Mouse (Mus musculus) left cerebral cortex, postnatal 4 days (tissue): ENCODE measurements around the gene Reps2. TPM values are rescaled to one million over a fixed set of nuclear protein-coding genes. Genes with fewer than 3 reads are reported as not detected.
A peak's percentile ranks its signal among the peaks of the same experiment; 100 is the strongest.

Experiments
- DNase-seq: peaks from one replicate; pipeline ENCODE4 v3.0.0-alpha.2; 2022
- intact Hi-C: fragments of 180-260 bp; cut with DNase I; formaldehyde crosslinking; loops from one replicate; pipeline ENCODE4 v1.15.1; 2025
- total RNA-seq, 2 experiments: library from RNA; stranded (reverse); gene quantifications; 2 replicates each; pipeline ENCODE4 v1.2.3; 2021

Reps2 gene
- total RNA-seq, result 10 to 100 TPM; 65.3 to 69.9 TPM

DNA sequence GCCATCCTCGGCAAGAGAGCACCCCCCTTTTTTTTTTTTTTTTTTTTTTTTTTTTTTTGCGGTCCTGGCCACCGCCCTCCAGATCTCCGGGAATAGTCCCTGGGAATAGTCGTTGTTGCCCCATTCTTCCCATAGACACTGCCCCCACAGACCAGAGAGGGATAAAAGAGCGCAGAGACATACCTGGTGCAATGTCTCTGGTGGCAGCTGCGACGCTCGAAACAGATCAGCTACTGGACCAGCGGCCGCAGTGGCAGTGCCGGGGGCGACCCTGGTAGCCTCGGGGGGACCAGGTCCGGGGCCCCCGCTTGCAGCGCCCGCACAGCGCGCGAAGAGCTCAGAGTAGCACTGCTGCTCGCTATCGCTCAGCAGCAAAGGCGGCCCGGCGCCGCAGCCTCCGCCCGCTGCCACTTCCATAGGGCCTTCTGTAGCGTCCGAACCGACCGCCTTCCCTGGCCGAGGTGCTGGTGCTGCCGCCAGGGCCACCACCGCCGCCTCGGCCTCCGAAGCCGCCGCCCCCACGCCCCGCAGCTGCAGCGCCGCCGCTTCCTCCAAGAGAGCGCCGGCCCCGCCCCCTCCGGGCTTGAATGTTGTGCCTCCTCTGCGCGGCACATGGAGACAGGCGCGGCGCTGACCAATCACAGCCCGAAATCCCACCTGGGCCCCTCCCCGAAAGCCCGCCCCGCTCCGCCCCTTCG is at the start of gene Reps2:
Gene Reps2, minus strand, starts transcription at position 559 of the 698 bp plus-strand sequence.
- intact Hi-C loops, result no loop called here

DNA sequence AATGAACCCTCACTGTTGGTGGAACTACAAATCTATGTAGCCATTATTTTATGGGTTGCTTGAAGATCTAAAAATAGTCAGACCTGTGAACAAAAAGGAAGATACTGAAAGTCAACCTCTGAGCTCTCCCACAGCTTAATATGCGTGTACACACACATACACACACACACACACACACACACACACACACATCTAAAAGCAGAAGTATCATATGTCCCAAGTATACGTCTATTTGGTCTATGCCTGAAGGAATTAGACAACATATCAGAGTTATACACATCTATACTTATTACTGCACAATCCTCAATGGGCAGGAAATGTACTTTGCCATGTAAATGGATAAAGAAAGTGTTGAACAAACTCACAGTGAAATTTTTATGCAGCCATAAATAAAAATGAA is 47.8 kb upstream of the Reps2 start:
- intact Hi-C loops, result no loop called here
- no peak for DNase-seq

More for the DNA sequence above, at the start of gene Reps2:
- peak; percentile 80 for DNase-seq

- intact Hi-C loops, result no loop called here
- DNase-seq, result no peak
These were observed 41.9 kb upstream of the Reps2 start for GRCm38 (mm10) chrX:162685394-162685793.

- intact Hi-C loops, result no loop called here
These were observed 36.1 kb upstream of the Reps2 start for GRCm38 (mm10) chrX:162679506-162679905.

DNA sequence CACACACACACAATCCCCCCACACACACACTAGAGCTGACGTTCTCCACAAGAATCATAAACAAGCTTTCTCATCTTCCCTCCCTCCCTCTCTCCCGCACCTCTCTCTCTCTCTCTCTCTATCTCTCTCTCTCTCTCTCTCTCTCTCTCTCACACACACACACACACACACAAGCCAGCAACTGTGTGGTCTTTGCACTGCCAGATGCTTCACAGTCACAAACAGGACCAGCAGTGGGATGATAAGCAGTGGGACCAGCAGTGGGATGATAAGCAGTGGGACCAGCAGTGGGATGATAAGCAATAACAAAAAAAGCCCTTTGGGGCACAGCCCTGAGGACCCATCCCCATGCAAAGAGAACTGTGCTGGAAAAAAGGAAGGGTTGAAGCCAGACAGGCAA is 35.4 kb upstream of the Reps2 start:
- intact Hi-C loops, result no loop called here
- DNase-seq, result no peak

More at GRCm38 (mm10) chrX:162679506-162679905, 36.1 kb upstream of the Reps2 start:
- DNase-seq, result no peak

DNA sequence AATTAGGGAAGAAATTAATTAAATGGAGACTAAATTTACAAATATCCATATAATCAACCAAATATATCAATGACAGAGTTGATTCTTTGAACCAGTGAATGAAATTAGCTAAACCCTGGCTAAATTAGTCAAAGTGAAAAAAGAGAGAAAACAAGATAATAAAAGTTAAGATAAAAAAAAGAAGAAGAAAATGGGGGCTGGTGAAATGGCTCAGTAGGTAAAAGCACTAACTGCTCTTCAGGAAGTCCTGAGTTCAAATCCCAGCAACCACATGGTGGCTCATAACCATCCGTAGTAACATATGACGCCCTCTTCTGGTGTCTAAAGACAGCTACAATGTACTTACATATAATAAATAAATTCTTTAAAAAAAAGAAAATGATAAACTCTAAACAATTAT is 22.7 kb upstream of the Reps2 start:
- intact Hi-C loops, result no loop called here
- DNase-seq, result no peak

- DNase-seq, result no peak
- intact Hi-C loops, result no loop called here
These were observed 16.7 kb upstream of the Reps2 start for GRCm38 (mm10) chrX:162660182-162660581.

GRCm38 (mm10) chrX:162653518-162653917 is 10.1 kb upstream of the Reps2 start:
- intact Hi-C loops, result no loop called here
- DNase-seq, result no peak

GRCm38 (mm10) chrX:162652445-162652844 is 9.0 kb upstream of the Reps2 start:
- intact Hi-C loops, result no loop called here

DNA sequence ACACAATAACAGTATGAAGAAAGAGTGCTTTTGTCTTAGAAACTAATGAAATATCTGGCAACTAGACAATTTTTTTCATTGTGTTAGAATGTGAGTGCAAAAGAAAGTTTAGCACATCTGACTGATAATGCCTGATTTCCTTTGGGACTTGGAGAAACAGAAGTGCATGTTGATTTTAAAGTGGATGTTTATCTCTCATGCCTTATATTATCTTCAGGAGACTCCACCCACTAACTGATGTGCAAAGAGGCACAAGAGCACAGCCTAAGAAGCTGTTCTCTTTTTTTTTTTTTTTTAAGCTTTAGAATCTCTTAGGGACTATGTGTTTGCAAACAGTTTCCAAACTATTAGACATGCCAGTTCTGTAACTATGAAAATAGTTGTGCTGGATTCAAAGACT is 7.7 kb upstream of the Reps2 start:
- DNase-seq, result no peak
- intact Hi-C loops, result no loop called here

More at GRCm38 (mm10) chrX:162652445-162652844, 9.0 kb upstream of the Reps2 start:
- no peak for DNase-seq

- intact Hi-C loops, result no loop called here
- no peak for DNase-seq
These were observed 292 bp upstream of the Reps2 start for GRCm38 (mm10) chrX:162643789-162644092.

DNA sequence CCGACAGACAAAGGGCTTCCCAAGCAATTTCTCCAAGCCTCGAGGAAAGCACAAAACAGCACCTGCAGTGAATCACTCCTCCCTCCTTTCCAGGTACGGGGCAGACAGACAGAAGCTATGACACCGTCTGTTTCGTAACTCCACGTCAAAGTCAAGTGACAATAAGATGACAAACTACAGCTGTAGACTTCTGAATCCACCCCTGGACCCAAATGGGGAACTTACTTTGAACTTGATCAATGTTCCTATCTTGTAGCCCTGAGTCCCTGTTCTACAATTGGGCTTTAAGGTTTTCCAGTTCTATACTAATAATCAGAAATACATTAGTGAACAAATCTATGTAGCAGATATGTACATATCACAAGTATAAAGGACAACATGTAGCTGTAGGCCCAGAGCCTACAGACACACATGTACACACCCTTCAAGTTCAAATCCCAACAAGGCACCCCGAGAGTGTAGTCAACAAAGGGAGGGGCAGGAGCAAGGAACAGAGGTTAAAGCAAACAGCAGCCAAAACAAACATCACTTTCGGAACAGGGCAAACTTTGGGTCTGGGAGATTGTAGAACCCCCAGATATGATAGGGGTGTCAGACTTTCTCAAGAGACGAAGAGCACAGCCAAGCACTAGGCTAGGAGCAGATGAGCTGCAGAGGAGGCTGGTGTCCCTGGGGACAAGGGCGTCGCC is 903 bp downstream of the Reps2 start:
- DNase-seq, result no peak
- intact Hi-C loops, result no loop called here

DNA sequence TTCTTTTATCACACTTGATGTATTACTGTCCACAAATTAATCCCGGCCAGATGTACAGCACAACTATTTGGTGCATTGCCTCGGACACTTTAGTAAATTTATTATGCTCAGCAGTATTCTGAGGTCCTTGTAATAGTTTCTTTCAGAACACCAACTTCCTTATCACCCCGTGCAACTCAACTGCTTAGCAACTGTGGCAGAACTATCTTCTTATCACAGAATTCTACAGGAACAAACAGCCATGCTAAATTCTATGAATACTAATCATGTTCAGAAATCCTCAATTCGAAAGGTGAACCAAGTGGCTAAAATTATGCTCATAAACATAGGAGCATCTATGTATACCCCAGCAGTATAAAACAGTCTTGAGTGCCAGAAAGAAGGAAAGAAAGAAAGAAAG is 1.7 kb downstream of the Reps2 start:
- DNase-seq, result no peak
- intact Hi-C loops, result no loop called here

GRCm38 (mm10) chrX:162635159-162635558 is 8.3 kb downstream of the Reps2 start:
- DNase-seq, result peak; percentile 0
- intact Hi-C loops, result no loop called here

DNA sequence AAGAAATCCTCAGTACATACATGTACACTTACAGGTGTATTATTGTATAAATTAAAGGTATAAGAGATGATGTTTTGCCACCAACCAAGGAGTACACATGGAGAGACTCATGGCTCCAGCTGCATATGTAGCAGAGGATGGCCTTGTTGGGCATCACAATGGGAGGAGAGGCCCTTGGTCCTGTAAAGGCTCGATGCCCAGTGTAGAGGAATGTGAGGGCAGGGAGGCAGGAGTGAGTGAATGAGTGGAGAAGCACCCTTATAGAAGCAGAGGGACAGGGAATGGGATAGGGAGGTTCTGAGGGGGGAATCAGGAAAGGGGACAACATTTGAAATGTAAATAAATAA is 21.4 kb downstream of the Reps2 start:
- intact Hi-C loops, result no loop called here

GRCm38 (mm10) chrX:162621194-162622090 is 22.0 kb downstream of the Reps2 start:
- DNase-seq, result no peak
- intact Hi-C loops, result no loop called here

More for the DNA sequence above, 21.4 kb downstream of the Reps2 start:
- no peak for DNase-seq

DNA sequence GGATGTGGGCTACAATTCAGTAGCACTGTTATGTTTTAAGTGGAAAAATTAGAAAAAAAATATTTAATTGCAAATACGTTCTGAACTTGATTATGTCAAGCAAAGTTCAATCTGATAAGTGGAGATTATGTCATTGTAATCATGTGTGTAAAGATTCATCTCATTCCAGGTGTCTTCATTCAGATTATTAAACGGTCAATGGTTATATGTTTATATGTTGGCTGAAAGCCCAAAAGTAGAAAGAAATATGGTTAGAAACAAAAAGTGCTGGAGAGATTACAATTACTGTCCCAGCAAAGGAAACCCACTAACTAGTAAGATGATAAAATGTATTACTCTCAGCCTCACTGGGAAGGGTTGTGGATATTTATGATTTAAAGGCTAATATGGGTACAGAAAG is 23.7 kb downstream of the Reps2 start:
- intact Hi-C loops, result no loop called here

GRCm38 (mm10) chrX:162618547-162618946 is 24.9 kb downstream of the Reps2 start:
- intact Hi-C loops, result no loop called here
- no peak for DNase-seq

More for the DNA sequence above, 23.7 kb downstream of the Reps2 start:
- no peak for DNase-seq

GRCm38 (mm10) chrX:162606113-162606512 is 37.3 kb downstream of the Reps2 start:
- intact Hi-C loops, result no loop called here
- no peak for DNase-seq

DNA sequence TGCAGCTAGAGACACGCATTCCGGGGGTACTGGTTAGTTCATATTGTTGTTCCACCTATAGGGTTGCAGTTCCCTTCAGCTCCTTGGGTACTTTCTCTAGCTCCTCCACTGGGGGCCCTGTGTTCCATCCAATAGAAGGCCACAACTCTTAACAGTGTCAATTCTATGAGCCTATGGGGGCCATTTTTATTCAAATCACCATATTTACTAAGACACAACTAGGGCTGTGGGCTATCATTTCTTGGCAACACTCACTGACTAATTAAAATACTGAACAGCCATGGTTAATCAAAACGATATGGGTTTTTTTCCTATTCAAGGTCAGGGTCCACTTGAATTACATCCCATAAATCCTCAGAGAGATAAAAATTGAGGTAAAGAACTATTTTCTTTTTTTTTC is 43.8 kb downstream of the Reps2 start:
- intact Hi-C loops, result no loop called here
- DNase-seq, result no peak

GRCm38 (mm10) chrX:162591005-162591801 is 52.2 kb downstream of the Reps2 start:
- peak; percentile 55 for DNase-seq
- intact Hi-C loops, result no loop called here
